Mouse (Mus musculus) liver, embryonic 15.5 days (tissue): ENCODE measurements around the gene Rere. TPM values are rescaled to one million over a fixed set of nuclear protein-coding genes. Genes with fewer than 3 reads are reported as not detected.
"Not testable (repeated sequence)": the region's sequence is repeated elsewhere in the genome, so short reads cannot be mapped to it uniquely, and the experiment has no call there.

Experiments used
- ATAC-seq: fragments of 200-750 bp; cut with Nextera tagmentation; 2 replicates; pipeline ENCODE4 v1.8.0; 2017; ENCODE audit warnings: moderate number of reproducible peaks, mild to moderate bottlenecking, moderate library complexity; ENCODE audit not compliant: insufficient read depth
- H3K27ac ChIP-seq: fragments of 300-500 bp; sonication (generic); replicated peaks from 2 replicates; pipeline ENCODE4 v1.5.1; 2015; ENCODE audit warnings: mild to moderate bottlenecking, inconsistent platforms
- H3K27me3 ChIP-seq: fragments of 300-500 bp; sonication (generic); 2 replicates; pipeline ENCODE4 v1.6.1; 2015; ENCODE audit warnings: mild to moderate bottlenecking, inconsistent platforms
- H3K36me3 ChIP-seq: fragments of 300-500 bp; sonication (generic); replicated peaks from 2 replicates; pipeline ENCODE4 v1.6.1; 2015; ENCODE audit warnings: moderate library complexity, mild to moderate bottlenecking, inconsistent platforms
- H3K4me1 ChIP-seq: fragments of 300-500 bp; sonication (generic); replicated peaks from 2 replicates; pipeline ENCODE4 v1.6.1; 2015; ENCODE audit warnings: inconsistent platforms
- H3K4me2 ChIP-seq: fragments of 300-500 bp; sonication (generic); 2 replicates; pipeline ENCODE4 v1.6.1; 2015; ENCODE audit warnings: moderate library complexity, mild to moderate bottlenecking, inconsistent platforms
- H3K4me3 ChIP-seq: fragments of 300-500 bp; sonication (generic); replicated peaks from 2 replicates; pipeline ENCODE4 v1.5.1; 2015; ENCODE audit warnings: mild to moderate bottlenecking, inconsistent platforms
- H3K9ac ChIP-seq: fragments of 300-500 bp; sonication (generic); 2 replicates; pipeline ENCODE4 v1.6.1; 2015; ENCODE audit warnings: moderate library complexity, mild to moderate bottlenecking, inconsistent platforms
- H3K9me3 ChIP-seq: fragments of 300-500 bp; sonication (generic); replicated peaks from 2 replicates; pipeline ENCODE4 v1.6.1; 2016; ENCODE audit warnings: inconsistent platforms
- WGBS: fragments of 180-500 bp; shearing (Covaris S2); methylation state at CpG from one replicate; pipeline ENCODE4 v1.1.7; 2015; ENCODE audit warnings: mixed read lengths; ENCODE audit not compliant: insufficient replicate concordance; 5-methylcytosine and 5-hydroxymethylcytosine counted together
- polyA plus RNA-seq: library from polyadenylated mRNA; unstranded; fragments of >200 nt; fragmentation: Nextera tagmentation; extraction: Ambion mirVana; gene quantifications from 2 replicates; pipeline ENCODE4 v1.2.1, GENCODE M21; 2015

Gene Rere
- polyA plus RNA-seq, 1 experiment from 2014 or later: 5.3 TPM

DNA sequence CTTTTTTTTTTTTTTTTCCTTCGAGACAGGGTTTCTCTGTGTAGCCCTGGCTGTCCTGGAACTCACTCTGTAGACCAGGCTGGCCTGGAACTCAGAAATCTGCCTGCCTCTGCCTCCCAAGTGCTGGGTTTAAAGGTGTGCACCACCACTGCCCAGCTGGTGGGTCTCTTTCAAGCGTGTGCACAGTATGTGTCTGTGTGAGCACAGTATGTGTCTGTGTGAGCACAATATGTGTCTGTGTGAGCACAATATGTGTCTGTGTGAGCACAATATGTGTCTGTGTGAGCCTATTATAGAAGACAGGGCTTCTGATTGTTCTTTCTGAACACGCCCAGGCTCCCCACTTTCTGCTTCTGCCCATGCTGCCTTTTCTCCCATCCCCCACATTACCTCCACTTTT lies 275.8 kb downstream of the Rere start:
- not testable (repeated sequence) for H3K9ac ChIP-seq, H3K27me3 ChIP-seq, H3K4me2 ChIP-seq, H3K36me3 ChIP-seq, H3K9me3 ChIP-seq, ATAC-seq, H3K4me3 ChIP-seq, H3K27ac ChIP-seq
- WGBS: 34% methylated on average over 3 of the region's 3 CpGs
- peaks cover 39% of the 10 kb centered on the region for H3K4me1 ChIP-seq

- Histone ChIP-seq H3K36me3 (no peaks in the 10 kb centered on the region), H3K9me3 (no peaks in the 10 kb centered on the region), H3K4me3 (no peak overlapping the region), H3K27me3 (no peaks in the 10 kb centered on the region), H3K9ac (no peak overlapping the region), H3K4me2 (no peak overlapping the region), H3K4me1 (peaks cover 36% of the 10 kb centered on the region), H3K27ac (no peak overlapping the region)
- no peak for ATAC-seq
- 5% methylated on average over 1 of the region's 1 CpGs for WGBS
These were observed 276.5 kb downstream of the Rere start for GRCm38 (mm10) chr4:150557976-150558375.

- Histone ChIP-seq H3K4me3 (no peak overlapping the region), H3K9me3 (no peaks in the 10 kb centered on the region), H3K27me3 (no peaks in the 10 kb centered on the region), H3K9ac (no peak overlapping the region), H3K4me1 (peaks cover 39% of the 10 kb centered on the region), H3K27ac (no peak overlapping the region), H3K36me3 (no peaks in the 10 kb centered on the region), H3K4me2 (no peak overlapping the region)
- 67% methylated on average over 3 of the region's 3 CpGs for WGBS
- no peak for ATAC-seq
These were observed 278.1 kb downstream of the Rere start for GRCm38 (mm10) chr4:150559514-150559913.

- no peak overlapping the region for H3K9ac ChIP-seq
- H3K4me1 ChIP-seq: peaks cover 45% of the 10 kb centered on the region
- H3K4me3 ChIP-seq: no peak overlapping the region
- no peak overlapping the region for H3K27ac ChIP-seq
- no peak overlapping the region for H3K4me2 ChIP-seq
- ATAC-seq: no peak
- no peaks in the 10 kb centered on the region for H3K27me3 ChIP-seq
- 44% methylated on average over 5 of the region's 5 CpGs for WGBS
- no peaks in the 10 kb centered on the region for H3K9me3 ChIP-seq
- no peaks in the 10 kb centered on the region for H3K36me3 ChIP-seq
These were observed 281.8 kb downstream of the Rere start for GRCm38 (mm10) chr4:150563281-150563680.

DNA sequence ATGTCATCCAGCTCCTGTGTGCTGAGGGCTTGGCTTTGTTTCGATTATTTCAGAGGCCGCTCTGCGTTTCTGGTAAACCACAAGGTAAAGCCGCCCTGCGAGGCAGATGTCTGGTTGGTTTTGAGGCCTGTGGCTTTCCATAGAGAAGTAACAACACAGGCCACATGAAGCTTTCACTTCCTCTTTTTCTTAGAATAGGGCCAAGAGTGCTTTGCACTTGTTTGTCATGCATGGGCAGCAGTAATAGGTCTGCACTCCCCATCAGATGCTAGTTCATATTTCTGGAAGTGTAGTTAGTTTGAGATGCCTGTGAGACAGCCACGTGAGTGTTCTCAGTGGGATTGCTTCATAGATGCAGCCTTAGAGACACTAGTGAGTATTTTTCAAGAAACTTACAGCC lies 284.7 kb downstream of the Rere start:
- H3K36me3 ChIP-seq: no peaks in the 10 kb centered on the region
- H3K4me2 ChIP-seq: no peak overlapping the region
- H3K4me3 ChIP-seq: no peak overlapping the region
- peaks cover 69% of the 10 kb centered on the region for H3K4me1 ChIP-seq
- H3K9me3 ChIP-seq: no peaks in the 10 kb centered on the region
- no peak overlapping the region for H3K9ac ChIP-seq
- no peaks in the 10 kb centered on the region for H3K27me3 ChIP-seq
- 12% methylated on average over 6 of the region's 6 CpGs for WGBS
- peak overlapping the region; percentile 48 for H3K27ac ChIP-seq
- no peak for ATAC-seq

DNA sequence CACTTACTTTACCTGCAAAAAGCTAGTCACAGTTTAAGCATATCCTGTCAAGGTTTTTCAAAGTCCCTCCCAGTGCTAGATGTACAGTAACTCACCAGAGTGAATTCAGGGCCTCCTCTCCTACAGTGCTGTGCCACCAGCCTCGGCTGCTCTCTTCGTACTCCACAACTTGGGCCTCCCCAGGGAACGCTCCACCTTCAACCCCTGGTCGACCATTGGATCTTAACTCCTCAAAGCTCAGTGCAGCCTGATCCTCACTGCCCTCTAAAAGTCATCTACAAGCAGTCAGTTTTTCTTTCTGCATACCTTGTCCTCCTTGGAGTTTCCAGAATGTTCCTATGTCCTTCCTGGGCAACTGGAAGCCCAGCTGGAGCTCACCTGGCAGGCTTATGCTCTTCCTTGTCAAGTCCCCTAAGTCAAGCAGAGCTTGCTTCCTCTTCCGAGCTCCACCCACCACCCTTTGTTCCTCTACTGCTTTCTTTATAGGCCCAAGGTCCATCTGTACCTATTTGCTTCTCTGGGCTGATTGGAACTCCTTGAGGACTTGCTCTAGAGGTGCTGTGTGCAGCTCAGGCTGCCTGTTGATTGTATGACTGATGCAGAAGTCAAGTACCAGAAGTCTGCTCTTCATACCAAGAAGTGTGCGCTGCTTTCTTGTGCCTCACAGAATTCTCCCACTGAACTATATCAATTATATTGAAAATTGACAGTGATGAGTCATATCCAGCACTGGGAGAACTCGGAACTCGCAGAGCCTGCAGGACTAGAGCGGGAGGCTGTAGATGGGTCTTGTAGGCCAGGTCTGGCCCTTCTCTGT lies 287.1 kb downstream of the Rere start:
- WGBS: 26% methylated on average over 9 of the region's 9 CpGs
- Histone ChIP-seq H3K36me3 (0 out of 2 replicates have a peak, but pooled peaks cover under 1% of the 10 kb centered on the region), H3K4me1 (peaks cover 77% of the 10 kb centered on the region), H3K27me3 (no peaks in the 10 kb centered on the region), H3K4me3 (peak overlapping the region; percentile 95), H3K27ac (peak overlapping the region; percentile 91), H3K9ac (peak overlapping the region; percentile 98), H3K9me3 (no peaks in the 10 kb centered on the region), H3K4me2 (peak overlapping the region; percentile 94)
- ATAC-seq: peak; percentile 5; the same call in 1 of the 2 replicates

- Histone ChIP-seq H3K4me2 (peak overlapping the region; percentile 94), H3K4me1 (peaks cover 72% of the 10 kb centered on the region), H3K27me3 (no peaks in the 10 kb centered on the region), H3K27ac (peak overlapping the region; percentile 91), H3K4me3 (peak overlapping the region; percentile 95), H3K36me3 (0 out of 2 replicates have a peak, but pooled peaks cover 6% of the 10 kb centered on the region), H3K9me3 (no peaks in the 10 kb centered on the region), H3K9ac (peak overlapping the region; percentile 98)
- WGBS: under 1% methylated on average over 73 of the region's 73 CpGs
- ATAC-seq: peak; percentile 86
These were observed 287.8 kb downstream of the Rere start for GRCm38 (mm10) chr4:150569135-150569833.

DNA sequence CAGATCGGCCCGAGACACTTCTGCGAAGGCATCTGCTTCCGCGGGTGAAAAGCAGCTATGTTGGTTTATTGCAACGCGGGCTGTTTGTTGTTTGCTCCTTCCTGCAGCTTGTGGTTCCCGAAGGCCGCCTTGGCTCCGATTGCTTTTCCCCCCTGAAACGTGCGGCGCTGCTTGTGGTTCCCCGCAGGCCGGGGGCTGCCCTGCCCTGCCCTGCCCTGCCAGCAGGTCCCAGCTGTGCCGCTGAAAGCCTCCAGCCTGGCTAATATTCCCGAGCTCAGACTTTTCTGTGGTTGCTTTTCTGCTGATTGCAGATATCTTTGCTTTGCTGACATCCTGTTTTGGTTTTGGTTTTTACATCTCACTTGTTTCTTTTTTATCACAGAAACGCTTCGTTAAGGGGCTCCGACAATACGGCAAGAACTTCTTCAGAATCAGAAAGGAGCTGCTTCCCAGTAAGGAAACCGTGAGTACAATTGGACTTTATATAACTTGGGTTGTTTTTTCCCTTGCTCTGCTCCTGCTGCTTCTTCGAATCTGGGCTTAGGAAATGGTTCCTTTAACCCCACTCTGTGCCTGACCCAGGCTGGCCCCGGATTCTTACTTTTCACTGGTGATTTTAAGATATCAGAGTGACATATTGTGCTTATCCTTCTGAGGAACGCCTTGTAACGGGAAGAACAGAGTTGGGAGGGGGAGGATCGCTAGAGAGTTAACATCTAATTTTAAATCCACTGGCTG lies 288.6 kb downstream of the Rere start:
- WGBS: under 1% methylated on average over 27 of the region's 27 CpGs
- Histone ChIP-seq H3K9ac (peak overlapping the region; percentile 98), H3K27ac (peak overlapping the region; percentile 91), H3K4me1 (peaks cover 78% of the 10 kb centered on the region), H3K36me3 (0 out of 2 replicates have a peak, but pooled peaks cover 6% of the 10 kb centered on the region), H3K27me3 (no peaks in the 10 kb centered on the region), H3K4me3 (peak overlapping the region; percentile 95), H3K4me2 (peak overlapping the region; percentile 94), H3K9me3 (no peaks in the 10 kb centered on the region)
- peak; percentile 57 for ATAC-seq

DNA sequence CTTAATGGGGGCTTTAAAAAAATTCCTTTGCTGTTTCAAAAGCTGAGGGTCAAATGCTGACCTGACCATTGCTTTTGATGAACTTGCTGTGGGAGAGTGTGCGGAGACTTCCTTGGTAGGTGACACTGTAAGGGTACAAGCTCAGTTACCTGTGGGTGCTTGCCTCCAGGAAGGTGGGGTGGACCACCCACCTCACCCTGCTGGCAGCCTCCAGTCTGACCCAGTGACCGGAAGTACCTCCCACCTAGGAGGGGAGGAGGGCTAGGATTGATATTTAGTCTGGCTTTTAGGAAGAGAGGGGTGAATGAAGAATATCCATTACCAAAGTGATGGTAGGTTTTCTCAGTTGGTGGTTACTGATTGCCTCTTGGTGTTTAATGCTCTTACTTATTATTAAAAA lies 289.3 kb downstream of the Rere start:
- no peak overlapping the region for H3K27ac ChIP-seq
- no peaks in the 10 kb centered on the region for H3K27me3 ChIP-seq
- H3K9me3 ChIP-seq: no peaks in the 10 kb centered on the region
- H3K4me2 ChIP-seq: peak overlapping the region; percentile 94
- no peak for ATAC-seq
- 0 out of 2 replicates have a peak, but pooled peaks cover 6% of the 10 kb centered on the region for H3K36me3 ChIP-seq
- WGBS: 51% methylated on average over 2 of the region's 2 CpGs
- no peak overlapping the region for H3K9ac ChIP-seq
- peaks cover 80% of the 10 kb centered on the region for H3K4me1 ChIP-seq
- H3K4me3 ChIP-seq: peak overlapping the region; percentile 95

GRCm38 (mm10) chr4:150572104-150572691 lies 290.8 kb downstream of the Rere start:
- ATAC-seq: no peak
- H3K9ac ChIP-seq: no peak overlapping the region
- peak overlapping the region; percentile 48 for H3K4me2 ChIP-seq
- 0 out of 2 replicates have a peak, but pooled peaks cover 6% of the 10 kb centered on the region for H3K36me3 ChIP-seq
- no peaks in the 10 kb centered on the region for H3K27me3 ChIP-seq
- peak overlapping the region; percentile 70 for H3K27ac ChIP-seq
- peaks cover 77% of the 10 kb centered on the region for H3K4me1 ChIP-seq
- H3K4me3 ChIP-seq: no peak overlapping the region
- H3K9me3 ChIP-seq: no peaks in the 10 kb centered on the region
- 45% methylated on average over 7 of the region's 7 CpGs for WGBS
